Mouse (Mus musculus): ENCODE data around the gene Hsd17b13. TPM values are rescaled to one million over a fixed set of nuclear protein-coding genes. Genes with fewer than 3 reads are reported as not detected.

The Hsd17b13 gene
- polyA plus RNA-seq, 1 experiment, result 0.13 TPM

DNA sequence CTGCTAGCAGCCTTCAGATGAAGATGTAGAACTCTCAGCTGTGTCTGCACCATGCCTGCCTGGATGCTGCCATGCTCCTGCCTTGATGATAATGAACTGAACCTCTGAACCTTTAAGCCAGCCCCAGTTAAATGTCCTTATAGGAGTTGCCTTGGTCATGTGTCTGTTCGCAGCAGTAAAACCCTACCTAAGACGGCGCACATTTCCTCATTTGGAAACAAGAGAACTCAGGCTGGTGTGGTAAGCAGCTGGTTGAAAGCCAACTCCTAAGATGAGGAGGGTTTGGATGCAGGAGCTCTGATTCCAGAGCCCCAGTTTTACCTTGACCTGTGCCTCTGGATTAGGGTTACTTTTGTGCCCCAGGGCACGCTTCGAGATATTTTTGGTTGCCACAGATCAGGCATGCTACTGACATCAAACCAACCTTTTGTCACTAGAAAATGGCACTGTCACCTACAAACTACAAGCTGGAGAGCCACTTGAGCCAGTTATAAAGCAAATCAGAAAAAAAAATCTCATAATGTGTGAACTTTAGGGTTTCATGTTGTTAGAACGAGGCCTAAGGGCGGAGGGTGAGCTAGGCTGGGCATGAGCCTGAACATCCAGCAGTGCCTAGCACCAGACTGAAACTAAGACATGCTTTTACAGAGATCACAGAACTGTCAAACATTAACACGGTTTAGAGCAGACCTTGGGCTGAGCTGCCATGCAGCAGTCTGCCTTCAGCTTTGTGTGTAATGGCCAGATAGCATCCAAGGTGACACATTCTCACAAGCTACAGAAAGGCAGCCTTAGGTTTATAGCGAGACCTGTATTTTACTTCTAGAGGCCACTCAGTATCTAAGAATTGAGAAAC lies 3.7 kb upstream of the Hsd17b13 start:
- peaks cover 12% of the 10 kb centered on the region for H3K4me1 ChIP-seq (ENCODE audit: control insufficient read depth, insufficient read depth, low read length)
- peak; percentile 77 for DNase-seq
- H3K27me3 ChIP-seq (replicated peaks; ENCODE audit: control insufficient read depth, insufficient read depth, low read length), result no peaks in the 10 kb centered on the region
- H3K4me3 ChIP-seq (ENCODE audit: insufficient read depth, low read depth, low read length), result no peak overlapping the region
- TF ChIP-seq CTCF (conservative IDR thresholded peaks at IDR 0.05; ENCODE audit: insufficient read depth, insufficient read length, low read depth, low read length), result no peak
- no peak for TF ChIP-seq POLR2A (IDR thresholded peaks at IDR 0.05; ENCODE audit: low read depth, low read length)
- H3K27ac ChIP-seq (ENCODE audit: insufficient read depth, low read depth, low read length), result no peak overlapping the region
- 54% methylated on average over 9 of the region's 9 CpGs for WGBS
- no peaks in the 10 kb centered on the region; the same call in 1 of the 2 replicates for H3K36me3 ChIP-seq (ENCODE audit: control insufficient read depth, insufficient read depth, low read length)

DNA sequence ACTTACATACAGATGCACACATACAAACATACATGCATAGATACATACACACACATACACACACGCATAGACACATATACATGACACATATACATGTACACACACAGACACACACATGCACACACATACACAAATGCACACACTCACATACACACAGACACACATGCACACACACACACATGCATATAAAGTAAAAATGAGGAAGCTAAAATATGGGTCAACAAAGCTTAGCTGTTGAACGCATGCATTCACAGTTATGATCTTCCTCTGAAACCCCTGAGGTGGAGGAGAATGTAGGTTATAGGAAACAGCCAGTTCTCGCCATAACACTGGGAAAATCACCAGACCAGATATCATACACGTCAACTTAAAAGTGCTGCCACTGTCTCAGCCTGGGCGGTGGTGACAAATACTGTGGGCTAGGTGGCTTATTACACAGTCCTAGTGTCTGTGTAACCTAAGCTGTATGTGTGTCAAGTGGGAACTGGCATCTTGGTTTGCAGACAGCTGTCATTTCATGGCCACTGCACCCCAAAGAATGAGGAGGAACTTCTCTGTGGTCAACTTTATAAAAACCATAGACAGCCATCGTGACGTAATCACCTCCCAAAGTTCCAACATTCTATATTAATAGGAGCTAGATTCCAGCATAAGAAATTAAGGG lies 829 bp upstream of the Hsd17b13 start:
- no peaks in the 10 kb centered on the region for H3K27me3 ChIP-seq (replicated peaks; ENCODE audit: control insufficient read depth, insufficient read depth, low read length)
- no peak overlapping the region for H3K27ac ChIP-seq (ENCODE audit: insufficient read depth, low read depth, low read length)
- WGBS, result 90% methylated on average over 7 of the region's 7 CpGs
- no peak overlapping the region for H3K4me3 ChIP-seq (ENCODE audit: insufficient read depth, low read depth, low read length)
- no peaks in the 10 kb centered on the region; the same call in 1 of the 2 replicates for H3K36me3 ChIP-seq (ENCODE audit: control insufficient read depth, insufficient read depth, low read length)
- no peak for TF ChIP-seq POLR2A (IDR thresholded peaks at IDR 0.05; ENCODE audit: low read depth, low read length)
- TF ChIP-seq CTCF (conservative IDR thresholded peaks at IDR 0.05; ENCODE audit: insufficient read depth, insufficient read length, low read depth, low read length), result no peak
- no peak for DNase-seq
- H3K4me1 ChIP-seq (ENCODE audit: control insufficient read depth, insufficient read depth, low read length), result peaks cover 12% of the 10 kb centered on the region

DNA sequence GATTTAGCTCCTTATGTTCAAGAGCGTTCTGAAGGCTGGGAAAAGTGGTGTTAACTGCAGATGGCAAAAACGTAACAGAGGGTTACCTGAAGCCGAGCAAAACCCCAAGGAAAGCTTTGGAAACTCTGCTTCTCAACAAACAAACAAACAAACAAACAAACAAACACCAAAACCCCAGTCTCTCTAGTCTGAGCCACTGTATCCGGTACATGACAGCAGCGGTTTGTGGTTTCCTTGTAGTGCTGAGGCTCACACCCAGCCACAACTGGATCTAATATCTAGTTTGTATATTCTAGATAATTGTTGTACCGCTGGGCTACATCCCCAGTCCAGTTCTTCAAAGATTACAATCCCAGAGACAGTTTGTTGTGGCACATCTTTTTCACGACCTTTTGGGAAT lies 1.5 kb downstream of the Hsd17b13 start:
- no peak overlapping the region for H3K27ac ChIP-seq (ENCODE audit: insufficient read depth, low read depth, low read length)
- TF ChIP-seq CTCF (conservative IDR thresholded peaks at IDR 0.05; ENCODE audit: insufficient read depth, insufficient read length, low read depth, low read length), result no peak
- TF ChIP-seq POLR2A (IDR thresholded peaks at IDR 0.05; ENCODE audit: low read depth, low read length), result no peak

DNA sequence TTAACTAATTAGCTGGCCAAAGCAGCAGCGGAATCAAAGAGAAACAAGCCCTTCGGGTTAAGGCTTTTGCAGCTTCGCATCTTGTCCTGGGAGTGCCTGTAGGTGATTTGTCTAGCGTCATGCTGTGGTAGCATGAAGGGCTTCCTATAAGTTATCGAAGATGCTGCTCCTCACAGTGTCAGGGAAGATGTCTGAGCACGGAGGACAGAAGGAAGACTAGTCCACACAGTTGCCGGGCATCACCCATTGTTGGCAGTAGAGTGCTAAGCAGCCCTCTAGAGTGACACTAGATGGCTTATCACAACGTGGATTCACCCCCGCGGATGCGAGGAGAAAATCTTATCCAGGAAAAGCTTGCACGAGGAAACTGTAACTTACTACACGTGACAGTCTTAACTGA lies 4.4 kb downstream of the Hsd17b13 start:
- TF ChIP-seq POLR2A (IDR thresholded peaks at IDR 0.05; ENCODE audit: low read depth, low read length), result no peak
- TF ChIP-seq CTCF (conservative IDR thresholded peaks at IDR 0.05; ENCODE audit: insufficient read depth, insufficient read length, low read depth, low read length), result no peak
- no peaks in the 10 kb centered on the region for H3K27me3 ChIP-seq (replicated peaks; ENCODE audit: control insufficient read depth, insufficient read depth, low read length)
- H3K27ac ChIP-seq (ENCODE audit: insufficient read depth, low read depth, low read length), result no peak overlapping the region
- no peaks in the 10 kb centered on the region for H3K36me3 ChIP-seq (ENCODE audit: control insufficient read depth, insufficient read depth, low read length)
- WGBS, result 47% methylated on average over 13 of the region's 13 CpGs
- no peaks in the 10 kb centered on the region for H3K4me1 ChIP-seq (ENCODE audit: control insufficient read depth, insufficient read depth, low read length)
- no peak for DNase-seq
- peak overlapping the region; percentile 30; the same call in 1 of the 2 replicates for H3K4me3 ChIP-seq (ENCODE audit: insufficient read depth, low read depth, low read length)

More for the DNA sequence above, 1.5 kb downstream of the Hsd17b13 start:
- Histone ChIP-seq H3K36me3 (ENCODE audit: control insufficient read depth, insufficient read depth, low read length) (no peaks in the 10 kb centered on the region), H3K4me3 (ENCODE audit: insufficient read depth, low read depth, low read length) (no peak overlapping the region), H3K4me1 (ENCODE audit: control insufficient read depth, insufficient read depth, low read length) (no peaks in the 10 kb centered on the region; the same call in 1 of the 2 replicates), H3K27me3 (replicated peaks; ENCODE audit: control insufficient read depth, insufficient read depth, low read length) (no peaks in the 10 kb centered on the region)
- 89% methylated on average over 7 of the region's 7 CpGs for WGBS
- no peak for DNase-seq

DNA sequence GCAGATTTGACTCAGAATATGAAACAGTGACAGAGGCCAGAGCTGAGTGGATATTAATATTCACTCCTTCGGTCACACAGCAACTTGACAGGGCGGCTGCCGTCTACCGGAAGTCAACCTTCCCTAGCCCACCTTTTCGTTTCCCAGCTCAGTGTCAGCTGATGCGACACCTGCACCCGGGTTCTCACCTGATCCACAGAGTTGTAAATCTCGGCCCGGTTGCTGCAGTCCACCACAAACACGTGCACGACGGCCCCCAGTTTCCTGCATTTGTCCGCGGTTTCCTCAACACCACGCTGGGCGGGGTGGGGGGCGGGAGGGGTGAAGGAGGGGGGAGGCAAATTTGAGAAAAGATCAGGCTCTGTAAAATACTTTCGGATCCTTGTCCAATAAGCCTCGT lies 4.8 kb downstream of the Hsd17b13 start:
- H3K36me3 ChIP-seq (ENCODE audit: control insufficient read depth, insufficient read depth, low read length), result no peaks in the 10 kb centered on the region
- H3K27me3 ChIP-seq (replicated peaks; ENCODE audit: control insufficient read depth, insufficient read depth, low read length), result no peaks in the 10 kb centered on the region
- WGBS, result 30% methylated on average over 19 of the region's 19 CpGs
- no peak overlapping the region for H3K27ac ChIP-seq (ENCODE audit: insufficient read depth, low read depth, low read length)
- H3K4me1 ChIP-seq (ENCODE audit: control insufficient read depth, insufficient read depth, low read length), result no peaks in the 10 kb centered on the region
- DNase-seq, result no peak
- peak overlapping the region; percentile 30; the same call in 1 of the 2 replicates for H3K4me3 ChIP-seq (ENCODE audit: insufficient read depth, low read depth, low read length)
- TF ChIP-seq CTCF (conservative IDR thresholded peaks at IDR 0.05; ENCODE audit: insufficient read depth, insufficient read length, low read depth, low read length), result no peak
- TF ChIP-seq POLR2A (IDR thresholded peaks at IDR 0.05; ENCODE audit: low read depth, low read length), result no peak

DNA sequence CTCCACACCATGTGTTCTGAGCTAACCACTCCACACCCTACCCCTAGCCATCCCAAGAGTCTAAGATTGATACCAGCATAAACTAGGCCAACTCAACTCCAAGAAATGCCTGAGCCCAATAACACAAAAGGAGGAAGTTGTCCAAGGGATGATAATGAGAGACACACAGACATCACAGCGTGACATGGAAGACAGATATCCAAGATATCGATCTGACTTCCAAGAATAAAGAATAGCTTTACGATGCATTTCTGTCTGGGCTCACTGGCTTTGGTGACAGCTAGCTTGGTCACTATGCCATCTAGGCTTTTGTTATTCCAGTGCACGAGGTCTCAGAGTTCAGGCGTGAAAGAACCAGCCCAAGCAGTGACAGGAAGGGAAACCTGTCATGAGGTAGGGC lies 6.2 kb downstream of the Hsd17b13 start:
- 72% methylated on average over 5 of the region's 5 CpGs for WGBS
- no peak for TF ChIP-seq POLR2A (IDR thresholded peaks at IDR 0.05; ENCODE audit: low read depth, low read length)
- no peak for TF ChIP-seq CTCF (conservative IDR thresholded peaks at IDR 0.05; ENCODE audit: insufficient read depth, insufficient read length, low read depth, low read length)
- H3K27me3 ChIP-seq (replicated peaks; ENCODE audit: control insufficient read depth, insufficient read depth, low read length), result no peaks in the 10 kb centered on the region
- DNase-seq, result no peak
- H3K36me3 ChIP-seq (ENCODE audit: control insufficient read depth, insufficient read depth, low read length), result no peaks in the 10 kb centered on the region
- no peak overlapping the region for H3K4me3 ChIP-seq (ENCODE audit: insufficient read depth, low read depth, low read length)
- H3K4me1 ChIP-seq (ENCODE audit: control insufficient read depth, insufficient read depth, low read length), result no peaks in the 10 kb centered on the region
- H3K27ac ChIP-seq (ENCODE audit: insufficient read depth, low read depth, low read length), result no peak overlapping the region

DNA sequence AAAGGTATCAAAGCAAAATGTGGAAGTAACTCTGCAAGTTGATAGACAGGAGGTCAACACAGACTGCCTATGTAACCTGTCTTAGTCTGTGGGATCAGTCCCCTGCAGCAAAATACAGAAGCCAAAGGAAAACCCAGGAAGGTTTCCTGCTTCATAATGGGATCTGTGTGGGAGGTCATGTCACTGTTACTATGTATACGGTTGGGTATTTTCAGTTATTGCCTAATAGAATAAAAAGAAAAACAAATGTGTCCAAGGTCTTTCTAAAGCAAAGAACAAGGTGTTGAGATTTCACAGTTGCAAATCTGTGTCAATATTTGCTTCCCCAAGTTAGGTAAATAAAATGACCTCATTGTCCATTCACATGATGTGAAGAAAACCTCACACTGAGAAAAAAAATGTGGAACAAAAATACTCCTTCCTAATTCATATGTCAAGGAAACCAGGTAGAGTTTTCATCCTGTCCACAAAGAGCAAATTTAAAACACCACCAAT lies 14.2 kb downstream of the Hsd17b13 start:
- DNase-seq, result no peak
- 32% methylated on average over 1 of the region's 1 CpGs for WGBS
- no peak for TF ChIP-seq POLR2A (IDR thresholded peaks at IDR 0.05; ENCODE audit: low read depth, low read length)
- TF ChIP-seq CTCF (conservative IDR thresholded peaks at IDR 0.05; ENCODE audit: insufficient read depth, insufficient read length, low read depth, low read length), result no peak
- Histone ChIP-seq H3K27me3 (replicated peaks; ENCODE audit: control insufficient read depth, insufficient read depth, low read length) (no peaks in the 10 kb centered on the region), H3K4me1 (ENCODE audit: control insufficient read depth, insufficient read depth, low read length) (no peaks in the 10 kb centered on the region), H3K36me3 (ENCODE audit: control insufficient read depth, insufficient read depth, low read length) (no peaks in the 10 kb centered on the region), H3K4me3 (ENCODE audit: insufficient read depth, low read depth, low read length) (no peak overlapping the region), H3K27ac (ENCODE audit: insufficient read depth, low read depth, low read length) (no peak overlapping the region)

All from kidney, adult 2 months (tissue).